ENCODE assay signal across 8 mouse cellular contexts in the genomic region with DNA sequence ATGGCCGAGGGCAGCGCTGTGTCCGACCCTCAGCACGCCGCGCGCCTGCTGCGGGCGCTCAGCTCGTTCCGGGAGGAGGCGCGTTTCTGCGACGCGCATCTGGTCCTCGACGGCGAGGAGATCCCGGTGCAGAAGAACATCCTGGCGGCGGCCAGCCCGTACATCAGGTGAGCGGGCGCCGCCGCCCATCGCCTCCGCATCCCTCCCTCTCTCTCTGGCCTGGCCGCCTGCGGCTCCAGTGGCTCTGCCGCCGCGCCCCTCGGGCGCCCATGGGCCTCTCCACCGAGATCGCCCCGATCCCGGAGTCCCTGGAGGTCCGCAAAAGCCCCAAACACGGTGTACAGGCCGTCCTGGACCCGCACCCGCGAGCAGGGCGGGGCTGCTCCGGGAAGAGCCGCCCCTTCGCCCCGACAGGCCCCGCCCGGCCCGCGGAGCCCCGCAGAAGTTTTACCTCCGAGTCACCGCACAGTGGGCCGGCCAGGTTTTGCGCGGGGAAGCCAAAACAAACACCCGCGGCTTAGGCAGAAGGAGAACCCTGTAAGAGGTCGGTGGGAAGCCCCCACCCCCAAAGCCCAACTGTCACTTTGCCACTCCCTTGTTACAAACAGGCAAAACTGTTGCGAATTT. TPM values are rescaled to one million over a fixed set of nuclear protein-coding genes. Genes with fewer than 3 reads are reported as not detected.
DNase-seq lines count a peak whose midpoint lies in the region; ATAC-seq and TF ChIP-seq lines count a peak whose summit lies in the region.

Gene Gan, plus strand, starts transcription at position 1 of the 627 bp plus-strand sequence.

- DNase-seq in thymus, adult 18-20 months = peak; percentile 27 to 30
- DNase-seq in thymus, postnatal 25 days = no peak
- peak; percentile 62 for DNase-seq in cerebellum, adult 9-11 months
- peak; percentile 68 to 70 for DNase-seq in heart, adult 2 months
- DNase-seq in kidney, adult 18-20 months = peak; percentile 57
- peak; percentile 48 for DNase-seq in limb, embryonic 11.5 days (ENCODE audit: low spot score)
- peak; percentile 57 to 74 for DNase-seq in spleen, postnatal 10 days (ENCODE audit: low spot score in 2 of 2)

- H3K4me1 ChIP-seq in heart, adult 2 months (ENCODE audit: control insufficient read depth, insufficient read depth, low read length) = peaks cover 5% of the 10 kb centered on the region
- H3K4me1 ChIP-seq in limb, embryonic 11.5 days (ENCODE audit: control insufficient read depth, insufficient read depth, low read length) = peaks cover 2% of the 10 kb centered on the region; the same call in 1 of the 2 replicates
- peaks cover 36% of the 10 kb centered on the region for H3K4me1 ChIP-seq in midbrain, embryonic 12.5 days

- TF ChIP-seq CTCF in heart, adult 2 months (IDR thresholded peaks at IDR 0.05) = 0 out of 2 replicates have a peak, but pooled peaks have one; percentile 4

- peak within 1 kb of the TSS; percentile 85 for H3K27ac ChIP-seq in heart, adult 2 months
- H3K27ac ChIP-seq in limb, embryonic 11.5 days (replicated peaks; ENCODE audit: low read depth, low read length) = peak within 1 kb of the TSS; percentile 64; the same call in 1 of the 2 replicates
- peak within 1 kb of the TSS; percentile 76 for H3K27ac ChIP-seq in midbrain, embryonic 12.5 days (replicated peaks)

- H3K9ac ChIP-seq in heart, adult 2 months (ENCODE audit: low read depth, low read length) = peak within 1 kb of the TSS; percentile 73
- H3K9ac ChIP-seq in limb, embryonic 11.5 days (ENCODE audit: low read length) = peak within 1 kb of the TSS; percentile 89
- peak within 1 kb of the TSS; percentile 91 for H3K9ac ChIP-seq in midbrain, embryonic 12.5 days (replicated peaks)

- intact Hi-C loops in heart, adult 2 months (cut with DNase I) = loop anchor here (2.0 to 5.0 kb wide), 3 partner anchors 41 to 236 kb away; partner anchors contain the start of genes 1700030J22Rik, Cenpn and Cmc2

- ATAC-seq in limb, embryonic 11.5 days (ENCODE audit: insufficient number of reproducible peaks, low FRiP score, low TSS enrichment, low read depth) = peak; percentile 67
- ATAC-seq in midbrain, embryonic 12.5 days (ENCODE audit: low FRiP score, low read depth) = peak; percentile 75

- under 1% methylated on average over 57 of the region's 65 CpGs for WGBS in heart, adult 2 months
- under 1% methylated on average over 58 of the region's 65 CpGs for WGBS in limb, embryonic 11.5 days
- under 1% methylated on average over 50 of the region's 65 CpGs for WGBS in midbrain, embryonic 12.5 days

- no peaks in the 10 kb centered on the region for H3K9me3 ChIP-seq in limb, embryonic 11.5 days (ENCODE audit: control insufficient read depth, low read length)
- no peaks in the 10 kb centered on the region for H3K9me3 ChIP-seq in midbrain, embryonic 12.5 days

- peak within 1 kb of the TSS; percentile 78 for H3K4me2 ChIP-seq in limb, embryonic 11.5 days (ENCODE audit: low read depth, severe bottlenecking)
- peak within 1 kb of the TSS; percentile 97 for H3K4me2 ChIP-seq in midbrain, embryonic 12.5 days (replicated peaks)

- H3K27me3 ChIP-seq in heart, adult 2 months (ENCODE audit: control insufficient read depth, insufficient read depth, low read length) = no peaks in the 10 kb centered on the region
- no peaks in the 10 kb centered on the region for H3K27me3 ChIP-seq in limb, embryonic 11.5 days (ENCODE audit: control insufficient read depth, insufficient read depth, low read length)
- no peaks in the 10 kb centered on the region for H3K27me3 ChIP-seq in midbrain, embryonic 12.5 days

- peaks cover 2% of the 10 kb centered on the region for H3K79me2 ChIP-seq in heart, adult 2 months (replicated peaks; ENCODE audit: control insufficient read depth, insufficient read depth, low read length)

- TF ChIP-seq POLR2A in heart, adult 2 months (IDR thresholded peaks at IDR 0.05; ENCODE audit: insufficient read depth, low read depth, low read length) = no peak

- no peaks in the 10 kb centered on the region for H3K36me3 ChIP-seq in heart, adult 2 months (ENCODE audit: control insufficient read depth, insufficient read depth, low read length)
- H3K36me3 ChIP-seq in limb, embryonic 11.5 days (ENCODE audit: control insufficient read depth, insufficient read depth, low read length) = no peaks in the 10 kb centered on the region
- no peaks in the 10 kb centered on the region for H3K36me3 ChIP-seq in midbrain, embryonic 12.5 days

- H3K4me3 ChIP-seq in heart, adult 2 months = peak within 1 kb of the TSS; percentile 99
- H3K4me3 ChIP-seq in limb, embryonic 11.5 days (ENCODE audit: low read depth, low read length) = peak within 1 kb of the TSS; percentile 77
- peak within 1 kb of the TSS; percentile 92 for H3K4me3 ChIP-seq in midbrain, embryonic 12.5 days

- no peak for TF ChIP-seq EP300 in heart, adult 2 months (IDR thresholded peaks at IDR 0.05; ENCODE audit: insufficient read depth, low read depth, low read length)

RNA-seq across cellular contexts. Expression of gene Gan, which starts in this region (rescaled TPM):
- 1 to 10 TPM; 4.2 to 5.2 TPM for total RNA-seq in heart, adult 2 months (2021)
- polyA plus RNA-seq in heart, adult 2 months (2012; rRNA removed) = 1.7 and 2.6 TPM in 2 replicates
- 2.4 and 2.8 TPM in 2 replicates for polyA plus RNA-seq in limb, embryonic 11.5 days (2014; fragmentation: Nextera tagmentation; extraction: Ambion mirVana)
- polyA plus RNA-seq in midbrain, embryonic 12.5 days (2016; fragmentation: Nextera tagmentation; extraction: Ambion mirVana) = 2.6 and 3.2 TPM in 2 replicates
